Mouse (Mus musculus) brain, embryonic 14.5 days (tissue): ENCODE measurements at regions not wholly inside any gene's neighbourhood (a gene's known extent, or its start where the extent isn't known, plus 50 kb on each side); places are given as distances from the start of the nearest gene placed in this dataset.

Source experiments
- CTCF ChIP-seq: fragments of 200-500 bp; IDR thresholded peaks from 2 replicates; pipeline ENCODE4 v1.5.1; 2012; ENCODE audit warnings: inconsistent platforms, mild to moderate bottlenecking, moderate library complexity, borderline replicate concordance; ENCODE audit not compliant: insufficient read depth, insufficient read length; ENCODE audit errors: extremely low read depth
- POLR2A ChIP-seq: fragments of 200-500 bp; IDR thresholded peaks from 2 replicates; pipeline ENCODE4 v1.6.1; 2012; ENCODE audit warnings: mild to moderate bottlenecking, inconsistent platforms, borderline replicate concordance; ENCODE audit not compliant: poor library complexity, insufficient read depth, insufficient read length, severe bottlenecking; ENCODE audit errors: extremely low read depth

- no peak for TF ChIP-seq CTCF
- no peak for TF ChIP-seq POLR2A
These were observed 135.0 kb downstream of the Kif2b start for GRCm38 (mm10) chr11:91442361-91442760.
